Mouse (Mus musculus): ENCODE data around the gene Snx29.
"Not testable (repeated sequence)": the region's sequence is repeated elsewhere in the genome, so short reads cannot be mapped to it uniquely, and the experiment has no call there.

The Snx29 gene

DNA sequence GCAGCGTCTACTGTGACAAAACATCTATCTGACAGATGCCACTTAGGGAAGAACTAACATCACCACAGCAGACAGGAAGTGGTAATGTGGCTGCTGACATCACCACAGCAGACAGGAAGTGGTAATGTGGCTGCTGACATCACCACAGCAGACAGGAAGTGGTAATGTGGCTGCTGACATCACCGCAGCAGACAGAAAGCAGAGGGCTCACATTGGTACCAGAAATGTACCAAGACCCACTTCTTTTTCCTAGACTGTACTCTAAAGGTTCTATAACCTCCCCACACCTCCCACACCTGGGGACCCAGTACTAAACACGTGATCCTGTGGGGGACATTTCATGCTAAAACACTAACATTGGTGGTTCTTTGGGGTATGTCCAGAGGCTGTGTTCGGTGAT, 126.0 kb downstream of the Snx29 start:
- not testable (repeated sequence) for DNase-seq (ENCODE audit: low spot score)

DNA sequence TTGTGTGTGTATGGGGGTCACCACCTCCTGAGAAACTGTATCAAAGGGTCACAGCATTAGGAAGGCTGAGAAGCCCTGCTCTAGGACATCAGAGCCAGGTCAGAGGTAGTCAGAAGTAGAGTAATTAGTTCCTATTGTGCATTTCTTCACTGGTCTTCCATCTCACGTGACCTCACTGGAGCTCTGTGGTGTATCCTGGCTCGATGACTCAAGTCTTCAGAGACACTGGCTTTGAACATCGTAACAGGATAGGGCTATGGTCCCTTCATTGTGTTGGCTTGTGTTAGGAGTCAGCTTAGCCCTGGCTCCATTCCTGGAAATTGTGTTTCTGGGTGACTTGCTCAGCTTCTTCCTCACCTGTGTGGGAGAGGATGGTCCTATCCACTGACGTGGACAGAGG, 126.6 kb downstream of the Snx29 start:
- DNase-seq (ENCODE audit: low spot score): no peak

- DNase-seq (ENCODE audit: low spot score): no peak
Measured at GRCm38 (mm10) chr16:11450626-11451025, 127.9 kb downstream of the Snx29 start.

DNA sequence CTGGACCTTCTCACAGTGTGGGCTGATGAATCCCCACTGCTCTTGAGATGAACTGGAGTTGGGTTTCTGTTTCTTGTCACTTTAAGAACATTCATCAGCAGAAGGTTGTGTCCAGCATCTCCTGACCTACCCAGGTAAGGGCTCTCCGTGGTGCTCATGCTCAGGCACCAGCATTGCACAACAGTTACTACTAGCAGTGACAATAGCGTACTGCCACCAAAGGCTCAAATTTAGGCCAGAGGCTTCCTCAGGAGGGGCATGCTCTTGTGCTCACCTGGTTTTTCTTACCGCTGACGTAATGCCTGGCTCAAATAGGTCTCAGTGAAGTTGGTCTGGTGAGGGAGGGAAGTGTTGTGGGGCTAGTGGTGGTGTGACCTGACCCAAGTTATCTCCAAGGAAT, 132.2 kb downstream of the Snx29 start:
- no peak for DNase-seq (ENCODE audit: low spot score)

DNA sequence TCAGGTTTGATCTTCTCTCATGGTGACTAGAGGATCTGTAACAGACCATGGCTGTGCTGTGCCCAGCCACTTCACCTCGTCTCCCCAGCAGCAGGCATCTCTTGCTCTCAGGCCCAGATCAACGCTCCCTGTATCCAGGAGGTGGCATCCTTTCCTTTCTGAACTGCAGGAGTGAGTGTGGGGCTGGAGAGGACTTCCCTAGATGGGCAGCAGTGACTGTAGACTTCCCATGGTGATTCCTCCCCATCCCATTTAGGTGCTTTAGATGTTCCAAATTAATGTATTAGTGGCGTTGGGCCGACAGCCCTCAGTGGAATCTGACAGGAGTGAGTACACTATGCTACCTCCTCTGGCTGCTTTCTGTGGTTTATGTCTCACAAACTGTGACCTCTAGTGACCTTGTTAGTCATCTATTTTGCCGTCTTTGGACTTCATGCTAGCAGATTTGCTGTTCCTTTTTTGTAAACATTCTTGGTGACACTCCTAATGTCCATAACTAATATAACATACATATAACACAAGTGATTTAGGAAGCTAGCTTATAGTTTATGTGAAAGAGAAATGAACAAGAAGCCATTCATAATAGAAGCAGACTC, 132.9 kb downstream of the Snx29 start:
- no peak for DNase-seq (ENCODE audit: low spot score)

DNA sequence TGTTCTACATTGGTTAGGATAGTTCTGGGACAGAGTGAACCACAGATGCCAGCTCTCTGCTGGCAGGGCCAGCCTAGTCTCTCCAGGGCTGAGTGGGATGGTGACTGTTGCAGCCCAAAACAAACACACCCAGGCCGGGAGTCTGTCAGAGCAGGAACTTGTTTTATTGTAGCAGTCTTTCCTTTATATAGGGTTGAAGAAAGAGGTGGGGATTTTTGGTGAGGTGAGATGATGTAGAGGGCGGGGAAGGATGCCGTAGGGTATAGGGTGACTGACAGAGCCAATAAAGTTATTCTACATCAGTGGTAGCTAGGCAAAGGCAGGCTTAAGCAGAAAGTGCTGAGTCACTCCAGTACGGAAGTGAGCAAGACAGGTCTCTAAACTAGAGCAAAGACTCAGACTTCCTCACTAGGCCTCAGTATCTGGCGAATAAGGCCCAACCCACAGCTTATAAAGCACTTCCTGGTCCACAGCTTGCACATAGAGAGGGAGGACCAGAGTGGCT, 133.5 kb downstream of the Snx29 start:
- no peak for DNase-seq (ENCODE audit: low spot score)

DNA sequence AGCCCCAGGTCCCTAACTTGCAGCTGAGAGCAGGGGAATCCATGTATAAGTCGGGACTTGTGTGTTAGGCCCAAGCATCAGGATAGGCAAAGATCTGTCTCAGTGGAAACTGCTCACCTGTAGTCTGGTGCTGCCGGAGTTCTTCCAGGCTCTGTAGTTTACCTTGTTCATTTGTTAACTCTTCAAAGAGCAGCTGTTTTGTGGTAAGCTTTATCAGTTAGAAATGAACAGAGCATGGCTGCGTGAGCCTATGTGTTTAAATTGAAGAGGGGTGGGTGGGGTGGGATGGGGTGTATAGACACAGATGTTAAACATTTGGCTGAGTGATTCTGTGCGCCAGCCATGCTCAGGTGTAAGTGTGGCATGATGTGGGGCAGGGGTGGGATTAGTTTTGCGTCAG, 134.4 kb downstream of the Snx29 start:
- DNase-seq (ENCODE audit: low spot score): no peak

GRCm38 (mm10) chr16:11457609-11458350, 135.1 kb downstream of the Snx29 start:
- DNase-seq (ENCODE audit: low spot score): no peak

DNA sequence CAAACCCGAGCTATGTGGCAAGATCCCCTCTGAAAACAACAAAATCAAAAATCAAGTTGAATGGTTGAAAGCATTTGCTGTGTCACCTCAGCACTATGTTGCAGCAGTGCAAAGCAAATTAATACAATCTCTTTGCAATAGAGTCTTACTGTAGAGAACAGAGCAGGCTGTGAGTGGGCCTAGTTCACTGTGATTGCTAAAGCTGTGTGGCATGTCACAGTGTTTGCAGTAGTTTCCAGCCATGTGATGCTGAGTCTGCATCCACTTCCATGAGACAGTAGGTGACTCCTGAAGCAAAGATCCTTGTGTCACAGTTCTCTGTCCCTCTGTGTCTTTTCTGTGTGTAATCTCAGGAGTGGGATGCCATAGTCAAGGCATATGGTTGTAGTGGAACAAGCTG, 137.5 kb downstream of the Snx29 start:
- DNase-seq (ENCODE audit: low spot score): no peak

DNA sequence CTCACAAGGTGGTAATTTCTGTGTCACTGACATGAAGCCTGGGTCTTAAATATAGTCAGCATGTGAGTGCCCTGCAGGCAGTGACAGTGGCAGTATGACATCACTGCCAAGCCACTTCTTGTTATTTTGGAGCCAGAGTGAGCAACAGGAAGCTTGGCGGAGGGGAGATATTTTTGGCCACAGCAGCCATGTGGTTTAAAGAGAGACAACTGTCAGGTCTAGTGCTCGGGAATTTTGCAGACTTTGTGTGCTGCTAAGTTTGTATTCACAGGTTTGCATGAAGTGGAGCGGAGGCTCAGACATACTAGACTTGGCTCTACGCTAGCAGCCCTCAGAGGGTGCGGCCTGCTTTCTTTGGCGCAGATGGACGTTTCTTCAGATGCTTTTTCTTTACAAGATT, 138.9 kb downstream of the Snx29 start:
- no peak for DNase-seq (ENCODE audit: low spot score)

DNA sequence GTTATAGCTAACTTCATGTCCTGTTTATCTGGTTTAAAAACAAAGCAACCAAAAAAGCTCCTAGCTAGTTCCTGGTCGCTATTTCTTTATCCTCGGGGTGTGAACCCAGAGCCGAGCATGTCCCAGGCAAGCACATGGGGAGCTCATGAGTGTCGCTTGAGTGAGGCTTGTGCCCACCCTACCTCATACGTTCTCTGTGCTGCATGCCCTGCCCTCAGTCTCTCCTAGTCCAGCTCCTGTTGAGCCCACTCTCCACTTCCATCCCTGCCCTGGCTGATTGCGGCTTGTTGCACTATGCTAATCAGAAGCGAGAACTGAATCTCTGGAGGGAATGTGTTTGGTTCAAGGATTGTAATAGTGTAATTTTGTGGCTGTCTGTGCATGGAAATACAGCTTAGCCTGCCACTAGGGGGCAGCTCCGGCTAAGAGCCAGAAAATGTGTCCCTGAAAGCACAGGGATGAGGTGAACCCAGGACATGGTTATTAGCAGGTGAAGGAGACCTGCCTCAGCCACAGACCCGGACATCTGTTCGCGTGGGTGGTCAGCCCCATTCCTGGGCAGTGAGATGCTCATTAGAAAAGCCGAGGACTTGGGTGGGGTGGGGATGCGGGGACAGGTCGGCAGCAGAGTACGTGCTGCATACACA, 145.9 kb downstream of the Snx29 start:
- peak; percentile 56 for DNase-seq (ENCODE audit: low spot score)

GRCm38 (mm10) chr16:11469491-11469890, 146.8 kb downstream of the Snx29 start:
- no peak for DNase-seq (ENCODE audit: low spot score)

DNA sequence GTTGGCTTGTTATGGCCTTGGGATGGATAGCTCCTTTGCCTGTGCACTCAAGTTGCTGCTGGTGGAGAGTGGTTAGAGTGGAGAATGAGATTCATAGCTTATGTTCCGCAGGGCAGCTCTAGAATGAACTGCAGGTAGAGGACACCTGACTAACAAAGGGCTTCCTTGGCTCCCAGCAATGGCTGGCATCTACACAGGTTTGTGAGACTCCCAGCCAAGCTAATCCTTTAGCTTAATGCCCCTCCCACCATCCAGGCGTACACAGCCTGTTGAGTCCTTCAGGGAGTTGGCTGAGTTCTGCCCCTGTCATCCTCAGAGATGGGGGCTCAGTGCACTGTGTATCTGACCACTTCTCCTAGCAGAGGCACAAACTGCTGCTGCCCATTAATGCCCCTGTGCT, 148.5 kb downstream of the Snx29 start:
- DNase-seq (ENCODE audit: low spot score): no peak

- no peak for DNase-seq (ENCODE audit: low spot score)
Measured at GRCm38 (mm10) chr16:11472852-11473251, 150.1 kb downstream of the Snx29 start.

DNA sequence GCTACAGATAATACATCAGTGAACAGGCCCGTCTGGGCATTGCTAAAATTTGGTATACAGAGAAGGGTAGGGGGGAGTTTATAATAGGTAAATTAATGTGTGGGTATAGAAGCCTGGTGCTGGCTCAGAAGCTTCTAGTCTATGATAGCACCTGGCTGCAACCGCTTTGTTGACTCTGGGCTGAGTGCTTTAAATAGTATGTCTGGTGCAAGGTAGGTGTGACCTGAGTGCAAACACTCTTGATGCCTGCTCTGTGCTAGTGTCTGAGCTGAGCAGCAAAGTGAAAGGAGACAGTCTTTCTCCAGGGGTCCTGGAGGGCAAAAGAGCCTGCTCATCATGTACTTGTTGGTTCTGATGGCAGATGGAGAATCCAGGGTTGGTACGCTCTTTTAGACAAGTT, 150.8 kb downstream of the Snx29 start:
- DNase-seq (ENCODE audit: low spot score): no peak

DNA sequence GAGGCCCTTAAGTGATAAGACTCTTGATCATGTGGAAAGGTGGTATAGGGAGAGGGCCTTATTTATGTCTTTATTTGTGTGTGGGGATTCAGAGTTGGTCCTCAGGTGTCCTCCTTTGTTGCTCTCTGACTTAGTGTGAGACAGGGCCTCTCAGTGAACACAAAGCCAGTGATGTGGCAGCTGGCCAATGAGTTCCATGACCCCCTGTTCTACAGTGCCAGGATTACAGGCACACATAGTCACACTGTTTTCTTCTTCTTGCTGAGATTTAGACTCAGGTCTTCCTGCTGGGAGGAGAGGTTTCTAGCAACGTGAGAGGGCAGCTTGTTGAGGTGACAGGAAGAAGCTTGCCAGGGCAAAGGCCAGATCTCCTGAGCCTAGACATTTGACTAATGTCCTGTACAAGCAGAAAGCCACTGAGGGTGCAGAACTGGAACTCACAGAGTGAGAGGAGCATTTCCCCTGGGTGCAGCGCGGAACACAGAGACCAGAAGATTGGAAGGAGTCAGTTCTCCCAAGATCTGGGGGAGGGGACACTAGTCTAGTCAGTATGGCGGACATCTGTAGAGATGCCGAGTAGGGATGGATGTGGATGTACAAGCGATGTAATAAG, 151.3 kb downstream of the Snx29 start:
- DNase-seq (ENCODE audit: low spot score): no peak

GRCm38 (mm10) chr16:11475137-11475943, 152.6 kb downstream of the Snx29 start:
- no peak for DNase-seq (ENCODE audit: low spot score)

DNA sequence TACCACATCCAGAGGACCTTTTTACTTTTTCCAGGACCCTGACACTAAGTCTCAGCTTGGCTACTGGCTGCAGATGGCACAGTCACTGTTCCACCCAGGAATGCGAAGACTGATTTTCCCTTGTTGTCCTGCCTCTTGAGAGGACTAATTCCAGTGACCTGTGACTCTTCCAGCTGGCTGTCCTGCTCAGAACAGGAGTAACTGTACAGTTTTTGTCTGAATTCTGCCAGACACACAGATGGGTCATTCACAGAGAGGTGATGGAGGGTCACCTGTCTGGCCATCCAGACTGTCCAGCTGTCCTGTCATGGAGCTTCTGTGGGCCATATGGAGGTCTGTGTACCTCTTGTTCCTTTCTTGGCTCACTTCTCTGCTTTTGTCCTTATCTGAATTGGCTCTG, 153.6 kb downstream of the Snx29 start:
- no peak for DNase-seq (ENCODE audit: low spot score)

GRCm38 (mm10) chr16:11476968-11477367, 154.3 kb downstream of the Snx29 start:
- DNase-seq (ENCODE audit: low spot score): no peak

- no peak for DNase-seq (ENCODE audit: low spot score)
Measured at GRCm38 (mm10) chr16:11477591-11477990, 154.9 kb downstream of the Snx29 start.

- no peak for DNase-seq (ENCODE audit: low spot score)
Measured at GRCm38 (mm10) chr16:11479605-11480004, 156.9 kb downstream of the Snx29 start.

GRCm38 (mm10) chr16:11482189-11482588, 159.5 kb downstream of the Snx29 start:
- no peak for DNase-seq (ENCODE audit: low spot score)

Data from ovary, postnatal 14 days (tissue).